Mouse (Mus musculus): ENCODE data around the gene Tmem217. TPM values are rescaled to one million over a fixed set of nuclear protein-coding genes. Genes with fewer than 3 reads are reported as not detected.

The Tmem217 gene
- total and polyA plus RNA-seq, 3 experiments: 0.26 to 0.76 TPM; not detected in 1

DNA sequence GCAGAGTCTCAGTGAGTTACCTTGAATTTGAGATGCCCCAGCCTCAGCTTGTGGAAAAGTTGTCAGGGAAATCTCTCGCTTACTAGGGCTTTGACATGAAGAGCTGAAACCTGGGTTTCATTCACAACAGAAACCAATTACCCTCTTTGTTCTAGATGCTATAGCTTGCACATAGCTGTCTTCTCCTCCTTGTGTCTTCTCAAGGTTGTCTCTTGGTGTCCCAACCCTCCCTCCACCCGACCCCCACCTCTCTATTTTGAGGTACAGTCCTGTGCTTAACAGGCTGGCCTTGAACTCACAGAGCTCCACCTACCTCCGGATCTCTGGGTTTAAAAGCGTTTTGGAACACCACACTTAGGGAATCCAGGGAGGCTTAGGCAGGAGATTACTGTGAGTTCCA, 75.7 kb downstream of the Tmem217 start:
- H3K4me2 ChIP-seq (ENCODE audit: insufficient read depth, low read depth, poor library complexity, severe bottlenecking): no peak overlapping the region
- peaks cover 7% of the 10 kb centered on the region for H3K9me3 ChIP-seq (replicated peaks; ENCODE audit: low read length)
- TF ChIP-seq ETS1 (conservative IDR thresholded peaks at IDR 0.05; ENCODE audit: low read depth, low read length) (no peak), USF2 (conservative IDR thresholded peaks at IDR 0.05; ENCODE audit: low read depth, low read length) (no peak), IRF4 (IDR thresholded peaks at IDR 0.05; ENCODE audit: low read depth, low read length) (no peak), POLR2A (IDR thresholded peaks at IDR 0.05; ENCODE audit: low read depth, low read length) (no peak), MAX (IDR thresholded peaks at IDR 0.05; ENCODE audit: low read length) (no peak), SMC3 (IDR thresholded peaks at IDR 0.05; ENCODE audit: low read depth, low read length) (no peak), JUN (IDR thresholded peaks at IDR 0.05; ENCODE audit: insufficient read depth, low read depth, low read length) (no peak), GABPA (IDR thresholded peaks at IDR 0.05; ENCODE audit: insufficient replicate concordance, low read depth, low read length) (no peak)
- no peaks in the 10 kb centered on the region for H3K79me2 ChIP-seq (replicated peaks; ENCODE audit: control insufficient read depth, extremely low read depth, insufficient read depth, poor library complexity, severe bottlenecking)
- in situ Hi-C loops (cut with MboI; ENCODE audit: low pct_ligation_motif_present, low pct_unique_long_range_greater_than_20kb, low sequenced_read_pairs) (no loop called here), dilution Hi-C loops (cut with MboI; ENCODE audit: extremely low pct_ligation_motif_present, extremely low pct_unique_long_range_greater_than_20kb, low sequenced_read_pairs) (no loop called here)
- H3K4me3 ChIP-seq (replicated peaks in 1 of 3; ENCODE audit: low read depth in 2 of 3, low read length in 2 of 3, poor library complexity in 1 of 3): no peak overlapping the region
- no peak overlapping the region for H3K9ac ChIP-seq (ENCODE audit: insufficient read depth, low read depth)
- peaks cover 22 to 68% of the 10 kb centered on the region in 2 experiments for H3K4me1 ChIP-seq (ENCODE audit: control insufficient read depth in 1 of 2, insufficient read depth in 2 of 2)
- peak overlapping the region; percentile 97 for H3K27ac ChIP-seq (ENCODE audit: insufficient read depth, low read depth)
- H3K27me3 ChIP-seq (replicated peaks): no peaks in the 10 kb centered on the region
- DNase-seq (ENCODE audit: extremely low read depth): no peak
- H3K36me3 ChIP-seq (replicated peaks in 1 of 2; ENCODE audit: control insufficient read depth in 1 of 2, insufficient read depth in 1 of 2, low read length in 1 of 2): no peaks in the 10 kb centered on the region

Other genes starting within 250 kb of the Tmem217 start
- 0.13 TPM in 1 of 2 replicates, not detected in the other for gene Pi16, start 234.7 kb downstream of the Tmem217 start, total RNA-seq (2012; rRNA removed)
- gene Pi16, start 234.7 kb downstream of the Tmem217 start, total RNA-seq (2014; rRNA removed): not detected in 2 replicates
- not detected in 2 replicates for gene Pi16, start 234.7 kb downstream of the Tmem217 start, polyA plus RNA-seq (2012; ENCODE audit: insufficient read length, low read depth)
- gene Mtch1, start 204.5 kb downstream of the Tmem217 start, total RNA-seq (2012; rRNA removed): 139 and 143 TPM in 2 replicates
- 56.8 and 66.1 TPM in 2 replicates for gene Mtch1, start 204.5 kb downstream of the Tmem217 start, total RNA-seq (2014; rRNA removed)
- gene Mtch1, start 204.5 kb downstream of the Tmem217 start, polyA plus RNA-seq (2012; ENCODE audit: insufficient read length, low read depth): 102 and 110 TPM in 2 replicates
- gene Fgd2, start 191.5 kb downstream of the Tmem217 start, total RNA-seq (2012; rRNA removed): 48.3 and 67.6 TPM in 2 replicates
- 41.7 and 41.9 TPM in 2 replicates for gene Fgd2, start 191.5 kb downstream of the Tmem217 start, total RNA-seq (2014; rRNA removed)
- 49.2 and 54.4 TPM in 2 replicates for gene Fgd2, start 191.5 kb downstream of the Tmem217 start, polyA plus RNA-seq (2012; ENCODE audit: insufficient read length, low read depth)
- gene Pim1, start 61.6 kb downstream of the Tmem217 start, total RNA-seq (2012; rRNA removed): 141 and 178 TPM in 2 replicates
- 72.7 and 75.8 TPM in 2 replicates for gene Pim1, start 61.6 kb downstream of the Tmem217 start, total RNA-seq (2014; rRNA removed)
- 121 and 133 TPM in 2 replicates for gene Pim1, start 61.6 kb downstream of the Tmem217 start, polyA plus RNA-seq (2012; ENCODE audit: insufficient read length, low read depth)
- 0.21 and 0.50 TPM in 2 replicates for gene Gm17657, start 2.7 kb downstream of the Tmem217 start, total RNA-seq (2012; rRNA removed)
- not detected in 2 replicates for gene Gm17657, start 2.7 kb downstream of the Tmem217 start, total RNA-seq (2014; rRNA removed)
- gene Gm17657, start 2.7 kb downstream of the Tmem217 start, polyA plus RNA-seq (2012; ENCODE audit: insufficient read length, low read depth): 0.16 and 0.20 TPM in 2 replicates
- gene Tbc1d22b, start 2.6 kb downstream of the Tmem217 start, total RNA-seq (2012; rRNA removed): 6.6 and 7.3 TPM in 2 replicates
- 3.1 and 3.8 TPM in 2 replicates for gene Tbc1d22b, start 2.6 kb downstream of the Tmem217 start, total RNA-seq (2014; rRNA removed)
- 13.4 and 17.3 TPM in 2 replicates for gene Tbc1d22b, start 2.6 kb downstream of the Tmem217 start, polyA plus RNA-seq (2012; ENCODE audit: insufficient read length, low read depth)
- 33.7 and 35.4 TPM in 2 replicates for gene Rnf8, start 62.4 kb upstream of the Tmem217 start, total RNA-seq (2012; rRNA removed)
- gene Rnf8, start 62.4 kb upstream of the Tmem217 start, total RNA-seq (2014; rRNA removed): 29.9 and 30.9 TPM in 2 replicates
- gene Rnf8, start 62.4 kb upstream of the Tmem217 start, polyA plus RNA-seq (2012; ENCODE audit: insufficient read length, low read depth): 38.8 and 41.2 TPM in 2 replicates
- 4.2 TPM in 2 replicates for gene Gm28043, start 62.5 kb upstream of the Tmem217 start, total RNA-seq (2012; rRNA removed)
- 3.6 and 4.1 TPM in 2 replicates for gene Gm28043, start 62.5 kb upstream of the Tmem217 start, total RNA-seq (2014; rRNA removed)
- 3.5 and 3.7 TPM in 2 replicates for gene Gm28043, start 62.5 kb upstream of the Tmem217 start, polyA plus RNA-seq (2012; ENCODE audit: insufficient read length, low read depth)
- gene Cmtr1, start 108.2 kb upstream of the Tmem217 start, total RNA-seq (2012; rRNA removed): 88.8 and 95.3 TPM in 2 replicates
- gene Cmtr1, start 108.2 kb upstream of the Tmem217 start, total RNA-seq (2014; rRNA removed): 96.9 and 105 TPM in 2 replicates
- gene Cmtr1, start 108.2 kb upstream of the Tmem217 start, polyA plus RNA-seq (2012; ENCODE audit: insufficient read length, low read depth): 135 and 152 TPM in 2 replicates
- gene Ccdc167, start 164.7 kb upstream of the Tmem217 start, total RNA-seq (2012; rRNA removed): 18.7 and 23.5 TPM in 2 replicates
- 8.8 and 9.1 TPM in 2 replicates for gene Ccdc167, start 164.7 kb upstream of the Tmem217 start, total RNA-seq (2014; rRNA removed)
- 12.0 and 15.4 TPM in 2 replicates for gene Ccdc167, start 164.7 kb upstream of the Tmem217 start, polyA plus RNA-seq (2012; ENCODE audit: insufficient read length, low read depth)

Measured in CH12.LX (cell line).